Mouse (Mus musculus) right cerebral cortex, postnatal 25 days (tissue): ENCODE data around the gene Pakap.
A peak's percentile ranks its signal among the peaks of the same experiment; 100 is the strongest.

Experiments
- DNase-seq: peaks from one replicate; pipeline ENCODE4 v3.0.0; 2022

Pakap gene

GRCm38 (mm10) chr4:57633052-57633451, 65.1 kb downstream of the Pakap start:
- no peak for DNase-seq

GRCm38 (mm10) chr4:57634956-57635355, 67.0 kb downstream of the Pakap start:
- DNase-seq = no peak

GRCm38 (mm10) chr4:57636782-57637482, 69.0 kb downstream of the Pakap start:
- no peak for DNase-seq

GRCm38 (mm10) chr4:57637636-57638386, 69.8 kb downstream of the Pakap start:
- DNase-seq = peak; percentile 65

GRCm38 (mm10) chr4:57638941-57639340, 71.0 kb downstream of the Pakap start:
- no peak for DNase-seq

GRCm38 (mm10) chr4:57640222-57640621, 72.2 kb downstream of the Pakap start:
- DNase-seq = peak; percentile 45

GRCm38 (mm10) chr4:57640971-57641370, 73.0 kb downstream of the Pakap start:
- DNase-seq = no peak

- no peak for DNase-seq
These were observed 83.0 kb downstream of the Pakap start for GRCm38 (mm10) chr4:57650994-57651393.

GRCm38 (mm10) chr4:57651547-57651946, 83.6 kb downstream of the Pakap start:
- no peak for DNase-seq

GRCm38 (mm10) chr4:57652185-57652904, 84.4 kb downstream of the Pakap start:
- DNase-seq = no peak

GRCm38 (mm10) chr4:57655966-57656365, 88.0 kb downstream of the Pakap start:
- no peak for DNase-seq

GRCm38 (mm10) chr4:57656388-57656787, 88.4 kb downstream of the Pakap start:
- no peak for DNase-seq

GRCm38 (mm10) chr4:57656861-57657260, 88.9 kb downstream of the Pakap start:
- DNase-seq = no peak

- DNase-seq = no peak
These were observed 92.5 kb downstream of the Pakap start for GRCm38 (mm10) chr4:57660470-57660869.

- DNase-seq = no peak
These were observed 98.1 kb downstream of the Pakap start for GRCm38 (mm10) chr4:57666101-57666500.

- DNase-seq = no peak
These were observed 103.0 kb downstream of the Pakap start for GRCm38 (mm10) chr4:57670813-57671469.

GRCm38 (mm10) chr4:57672541-57672940, 104.6 kb downstream of the Pakap start:
- DNase-seq = no peak

GRCm38 (mm10) chr4:57672996-57673906, 105.3 kb downstream of the Pakap start:
- peak; percentile 84 for DNase-seq

GRCm38 (mm10) chr4:57674351-57674750, 106.4 kb downstream of the Pakap start:
- no peak for DNase-seq

GRCm38 (mm10) chr4:57675387-57675786, 107.4 kb downstream of the Pakap start:
- no peak for DNase-seq

GRCm38 (mm10) chr4:57677916-57678315, 109.9 kb downstream of the Pakap start:
- DNase-seq = no peak

GRCm38 (mm10) chr4:57678991-57679457, 111.0 kb downstream of the Pakap start:
- DNase-seq = no peak
